Mouse (Mus musculus): ENCODE measurements around the gene Med25.

DNA sequence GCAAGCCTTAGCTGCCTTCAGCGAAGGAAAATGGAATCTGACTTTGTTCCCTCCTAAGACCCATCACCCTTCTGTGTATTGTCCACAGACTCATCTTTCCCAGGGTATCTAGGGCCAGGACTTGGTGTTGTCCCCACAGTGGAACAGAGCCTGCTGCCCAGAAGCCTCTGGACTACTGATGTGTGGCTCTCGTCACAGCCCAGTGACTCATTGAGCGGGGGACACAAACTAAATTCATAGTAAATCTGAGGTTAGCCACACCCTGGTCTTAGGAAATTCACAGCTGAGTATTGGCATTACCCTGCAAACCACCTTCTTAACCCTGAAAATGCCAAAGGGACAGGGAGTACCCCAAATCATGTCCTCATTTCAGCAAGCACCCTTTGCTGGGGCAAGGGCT lies 65.7 kb downstream of the Med25 start:
- no peak for TF ChIP-seq POLR2A (IDR thresholded peaks at IDR 0.05; ENCODE audit: low read depth, low read length)
- TF ChIP-seq CTCF (IDR thresholded peaks at IDR 0.05; ENCODE audit: borderline replicate concordance, insufficient read depth, low read length), result no peak
